Mouse (Mus musculus) left cerebral cortex, adult 18-20 months (tissue): ENCODE results near the gene Aplnr. TPM values are rescaled to one million over a fixed set of nuclear protein-coding genes. Genes with fewer than 3 reads are reported as not detected.

ENCODE experiments used
- DNase-seq, 2 experiments: peaks; one replicate each; pipeline ENCODE4 v3.0.0; 2021 to 2022; ENCODE audit warnings: low spot score in 2 of 2, mixed read lengths in 1 of 2
- total RNA-seq, 2 experiments: library from RNA; stranded (reverse); gene quantifications; 2 replicates each; pipeline ENCODE4 v1.2.3; 2021

Aplnr gene
- total RNA-seq, 2 experiments from 2014 or later = 0.09 to 0.12 TPM

- DNase-seq = no peak
Observed at GRCm38 (mm10) chr2:85136831-85137520, 951 bp downstream of the Aplnr start.

GRCm38 (mm10) chr2:85137601-85138140 is 1.6 kb downstream of the Aplnr start:
- DNase-seq = no peak

- DNase-seq = no peak
Observed at GRCm38 (mm10) chr2:85138143-85138542, 2.1 kb downstream of the Aplnr start.

- DNase-seq = no peak
Observed at GRCm38 (mm10) chr2:85139393-85139792, 3.4 kb downstream of the Aplnr start.

GRCm38 (mm10) chr2:85139846-85140245 is 3.8 kb downstream of the Aplnr start:
- DNase-seq = no peak

GRCm38 (mm10) chr2:85140833-85141232 is 4.8 kb downstream of the Aplnr start:
- no peak for DNase-seq

- no peak for DNase-seq
Observed at GRCm38 (mm10) chr2:85144908-85145307, 8.9 kb downstream of the Aplnr start.

GRCm38 (mm10) chr2:85145346-85145745 is 9.3 kb downstream of the Aplnr start:
- no peak for DNase-seq

GRCm38 (mm10) chr2:85147481-85147880 is 11.5 kb downstream of the Aplnr start:
- no peak for DNase-seq

- no peak for DNase-seq
Observed at GRCm38 (mm10) chr2:85150373-85150772, 14.3 kb downstream of the Aplnr start.

- no peak for DNase-seq
Observed at GRCm38 (mm10) chr2:85151233-85151632, 15.2 kb downstream of the Aplnr start.

- DNase-seq = no peak
Observed at GRCm38 (mm10) chr2:85155334-85155733, 19.3 kb downstream of the Aplnr start.

- DNase-seq = no peak
Observed at GRCm38 (mm10) chr2:85156136-85156535, 20.1 kb downstream of the Aplnr start.

- DNase-seq = no peak
Observed at GRCm38 (mm10) chr2:85157382-85157781, 21.4 kb downstream of the Aplnr start.

- no peak for DNase-seq
Observed at GRCm38 (mm10) chr2:85160901-85161637, 25.0 kb downstream of the Aplnr start.

- DNase-seq = no peak
Observed at GRCm38 (mm10) chr2:85161638-85162093, 25.6 kb downstream of the Aplnr start.

GRCm38 (mm10) chr2:85163311-85164047 is 27.5 kb downstream of the Aplnr start:
- no peak for DNase-seq

- DNase-seq = no peak
Observed at GRCm38 (mm10) chr2:85167624-85168023, 31.6 kb downstream of the Aplnr start.

- no peak for DNase-seq
Observed at GRCm38 (mm10) chr2:85168327-85168726, 32.3 kb downstream of the Aplnr start.

- no peak for DNase-seq
Observed at GRCm38 (mm10) chr2:85172071-85172762, 36.2 kb downstream of the Aplnr start.

GRCm38 (mm10) chr2:85172763-85173103 is 36.7 kb downstream of the Aplnr start:
- no peak for DNase-seq
